Comparison of ENCODE assay signal across 21 mouse cellular contexts in the genomic region with DNA sequence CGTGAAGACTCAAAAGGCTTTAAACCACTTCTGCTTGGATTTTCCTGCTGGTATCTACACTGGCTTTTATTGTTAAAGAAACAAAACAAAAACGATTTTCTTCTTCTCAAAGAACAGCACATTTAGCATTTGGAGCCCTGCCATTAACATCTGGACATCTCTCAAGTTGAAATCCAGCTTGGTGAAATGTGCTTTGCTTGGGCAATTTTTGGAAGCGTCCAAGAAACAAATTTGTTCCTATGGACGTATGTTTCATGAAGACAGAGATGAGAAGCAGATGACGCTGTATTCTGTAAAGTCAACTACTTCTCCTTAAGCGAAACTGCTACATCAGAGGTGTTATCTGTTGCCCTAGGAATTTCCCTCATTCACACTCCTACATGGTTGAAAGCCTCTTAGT.
A peak's percentile ranks its signal among the peaks of the same experiment; 100 is the strongest.
DNase-seq lines count a peak whose midpoint lies in the region; ATAC-seq and TF ChIP-seq lines count a peak whose summit lies in the region.
"Had no signal": no experiment of that assay in that cellular context is flagged by ENCODE, and none has a peak within 500 bp of the region (broad histone marks: within the 10 kb centered on the region; RNA-seq: fewer than 3 reads in every experiment).

No protein-coding gene starts in this region.

- WGBS in intestine, embryonic 14.5 days, result 48% methylated on average over 6 of the region's 6 CpGs
- WGBS in intestine, postnatal 0 days, result 59% methylated on average over 6 of the region's 6 CpGs
- 39% methylated on average over 6 of the region's 6 CpGs for WGBS in lung, embryonic 16.5 days

- no peak overlapping the region for H3K4me3 ChIP-seq in intestine, embryonic 14.5 days (ENCODE audit: low read depth, low read length)
- no peak overlapping the region for H3K4me3 ChIP-seq in intestine, postnatal 0 days (ENCODE audit: low read depth, low read length)
- H3K4me3 ChIP-seq in lung, embryonic 16.5 days (ENCODE audit: low read length), result no peak overlapping the region
- H3K4me3 ChIP-seq: erythroblast, embryonic 14.5 days; forebrain, embryonic 12.5 days; heart, embryonic 10.5 days; kidney, embryonic 15.5 days; liver, embryonic 12.5 days had no signal

- no peaks in the 10 kb centered on the region for H3K36me3 ChIP-seq in intestine, embryonic 14.5 days (ENCODE audit: control insufficient read depth, insufficient read depth, low read length)
- H3K36me3 ChIP-seq in intestine, postnatal 0 days (ENCODE audit: control insufficient read depth, insufficient read depth), result no peaks in the 10 kb centered on the region
- H3K36me3 ChIP-seq in lung, embryonic 16.5 days (ENCODE audit: control insufficient read depth, insufficient read depth, low read length), result no peaks in the 10 kb centered on the region
- H3K36me3 ChIP-seq: forebrain, embryonic 12.5 days; heart, embryonic 10.5 days; kidney, embryonic 15.5 days; liver, embryonic 12.5 days had no signal

- H3K27ac ChIP-seq in intestine, embryonic 14.5 days (ENCODE audit: low read depth), result peak overlapping the region; percentile 24; the same call in 1 of the 2 replicates
- no peak overlapping the region for H3K27ac ChIP-seq in intestine, postnatal 0 days (ENCODE audit: low read depth, low read length)
- H3K27ac ChIP-seq in lung, embryonic 16.5 days (ENCODE audit: low read length), result 0 out of 2 replicates have a peak overlapping the region, but pooled peaks have one; percentile 18
- H3K27ac ChIP-seq: forebrain, embryonic 12.5 days; heart, embryonic 10.5 days; kidney, embryonic 15.5 days; liver, embryonic 12.5 days; macrophage had no signal

- no peak for DNase-seq in intestine, embryonic 14.5 days (ENCODE audit: low spot score)
- no peak for DNase-seq in lung, postnatal 4 days
- DNase-seq in brain, adult 2 months (ENCODE audit: low read depth, low spot score), result peak; percentile 43
- DNase-seq in lung, postnatal 14 days, result peak; percentile 24
- no peak for DNase-seq in spleen, postnatal 14 days (ENCODE audit: low spot score in 2 of 2)
- no peak for DNase-seq in urinary bladder, postnatal 36 days (ENCODE audit: low spot score in 2 of 2)
- DNase-seq: adrenal gland, postnatal 10 days; cerebellum, adult 9-10 months; kidney, adult 11 months; kidney, postnatal 4 days; left cerebral cortex, postnatal 4 days had no signal

- H3K9ac ChIP-seq in intestine, embryonic 14.5 days (ENCODE audit: low read length), result no peak overlapping the region
- no peak overlapping the region for H3K9ac ChIP-seq in intestine, postnatal 0 days (ENCODE audit: low read depth, low read length)
- no peak overlapping the region for H3K9ac ChIP-seq in lung, embryonic 16.5 days (ENCODE audit: low read length)
- H3K9ac ChIP-seq: forebrain, embryonic 12.5 days; kidney, embryonic 15.5 days; liver, embryonic 12.5 days had no signal

- no peak for TF ChIP-seq CTCF in intestine, postnatal 0 days (IDR thresholded peaks at IDR 0.05; ENCODE audit: low read depth)

- no peaks in the 10 kb centered on the region for H3K9me3 ChIP-seq in intestine, embryonic 14.5 days (ENCODE audit: control insufficient read depth, low read length)
- H3K9me3 ChIP-seq in intestine, postnatal 0 days (ENCODE audit: control insufficient read depth), result no peaks in the 10 kb centered on the region
- no peaks in the 10 kb centered on the region for H3K9me3 ChIP-seq in lung, embryonic 16.5 days (ENCODE audit: control insufficient read depth, low read length)
- H3K9me3 ChIP-seq: forebrain, embryonic 12.5 days; heart, embryonic 10.5 days; kidney, embryonic 15.5 days; liver, embryonic 12.5 days had no signal

- no peak overlapping the region for H3K4me2 ChIP-seq in intestine, embryonic 14.5 days (ENCODE audit: low read length)
- H3K4me2 ChIP-seq in intestine, postnatal 0 days (replicated peaks; ENCODE audit: low read depth), result no peak overlapping the region
- H3K4me2 ChIP-seq in lung, embryonic 16.5 days (ENCODE audit: low read depth, low read length), result no peak overlapping the region
- H3K4me2 ChIP-seq: forebrain, embryonic 12.5 days; kidney, embryonic 15.5 days; liver, embryonic 12.5 days had no signal

- no peaks in the 10 kb centered on the region for H3K27me3 ChIP-seq in intestine, embryonic 14.5 days (replicated peaks; ENCODE audit: control insufficient read depth, insufficient read depth, low read length)
- H3K27me3 ChIP-seq in intestine, postnatal 0 days (replicated peaks; ENCODE audit: control insufficient read depth, insufficient read depth, low read length), result no peaks in the 10 kb centered on the region
- H3K27me3 ChIP-seq in lung, embryonic 16.5 days (ENCODE audit: control insufficient read depth, insufficient read depth, low read depth, low read length), result no peaks in the 10 kb centered on the region
- H3K27me3 ChIP-seq: forebrain, embryonic 12.5 days; kidney, embryonic 15.5 days; liver, embryonic 12.5 days had no signal

- ATAC-seq in intestine, embryonic 14.5 days (replicated peaks; ENCODE audit: low FRiP score, low TSS enrichment, low read depth), result no peak
- no peak for ATAC-seq in intestine, postnatal 0 days
- peak; percentile 52; the same call in 1 of the 2 replicates for ATAC-seq in lung, embryonic 16.5 days (ENCODE audit: low read depth)
- ATAC-seq: activated CD4-positive, CD25-positive, alpha-beta regulatory T cell, adult 4 months; hindbrain, embryonic 16.5 days; liver, embryonic 12.5 days had no signal

- H3K4me1 ChIP-seq in intestine, embryonic 14.5 days (replicated peaks; ENCODE audit: control insufficient read depth, insufficient read depth, low read length), result peaks cover 11% of the 10 kb centered on the region; the same call in 1 of the 2 replicates
- H3K4me1 ChIP-seq in intestine, postnatal 0 days (replicated peaks; ENCODE audit: control insufficient read depth, insufficient read depth, low read length), result no peaks in the 10 kb centered on the region
- H3K4me1 ChIP-seq in lung, embryonic 16.5 days (replicated peaks; ENCODE audit: control insufficient read depth, insufficient read depth, low read length), result no peaks in the 10 kb centered on the region
- H3K4me1 ChIP-seq: kidney, embryonic 15.5 days had no signal

Comparison
In these comparisons a context has a peak if more than half of its experiments do, and no peak if none do; other contexts are left out.
1. DNase-seq: peak in brain, adult 2 months (single experiment) and lung, postnatal 14 days (single experiment); none in intestine, embryonic 14.5 days (single experiment), lung, postnatal 4 days (0 of 2), spleen, postnatal 14 days (0 of 2) and urinary bladder, postnatal 36 days (0 of 2).